Mouse (Mus musculus): Measurements from ENCODE around the gene Shf.
"Not testable (repeated sequence)": the region's sequence is repeated elsewhere in the genome, so short reads cannot be mapped to it uniquely, and the experiment has no call there.

The Shf gene

DNA sequence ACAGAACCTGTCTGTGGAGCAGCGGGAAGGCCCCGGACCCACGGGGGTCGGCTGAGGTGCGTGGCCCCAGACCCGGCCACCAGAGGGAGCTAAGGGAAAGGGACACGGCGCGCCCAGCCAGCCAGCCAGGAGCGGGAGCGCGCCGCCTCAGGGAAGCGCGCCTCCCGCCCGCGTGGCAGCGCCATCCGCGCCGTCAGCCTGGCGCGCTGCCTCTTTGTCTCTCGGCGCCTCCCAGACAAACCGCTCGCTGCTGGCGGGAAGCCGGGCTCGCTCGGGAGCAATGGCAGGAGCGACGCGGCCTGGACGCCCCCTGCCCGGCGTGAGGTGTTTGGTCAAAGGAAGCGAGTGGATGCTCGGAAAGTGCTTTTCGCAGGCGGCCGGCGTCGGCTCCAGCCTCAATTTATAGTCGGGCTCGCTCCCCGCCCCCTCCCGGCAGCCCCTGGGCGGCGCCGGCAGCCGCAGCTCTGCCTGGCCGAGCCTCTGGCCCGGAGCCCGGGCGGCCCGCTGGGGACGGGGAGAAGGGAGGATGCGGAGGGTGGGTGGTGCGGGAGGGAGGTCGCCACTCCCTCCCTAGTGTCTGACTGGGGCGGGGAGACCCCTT, 20.3 kb downstream of the Shf start:
- DNase-seq (ENCODE audit: low read depth, low spot score) = peak; percentile 72

DNA sequence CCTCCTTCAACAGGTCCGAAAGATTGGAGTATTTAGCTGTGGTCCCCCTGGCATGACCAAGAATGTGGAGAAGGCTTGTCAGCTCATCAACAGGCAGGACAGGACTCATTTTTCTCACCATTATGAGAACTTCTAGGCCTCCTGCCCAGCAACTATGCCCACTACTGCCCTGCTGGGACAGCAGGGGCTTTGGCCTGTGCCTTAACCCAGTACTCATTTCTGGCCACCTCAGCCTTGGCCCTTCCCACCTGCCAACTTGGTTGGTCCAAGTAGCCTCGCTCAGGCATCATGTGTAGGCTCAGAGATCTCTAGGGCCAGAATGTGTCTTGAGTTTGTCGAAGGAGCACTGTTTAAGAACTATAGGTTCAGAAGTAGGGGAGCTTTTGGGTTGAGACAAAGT, 21.7 kb downstream of the Shf start:
- no peak for DNase-seq (ENCODE audit: low read depth, low spot score)

DNA sequence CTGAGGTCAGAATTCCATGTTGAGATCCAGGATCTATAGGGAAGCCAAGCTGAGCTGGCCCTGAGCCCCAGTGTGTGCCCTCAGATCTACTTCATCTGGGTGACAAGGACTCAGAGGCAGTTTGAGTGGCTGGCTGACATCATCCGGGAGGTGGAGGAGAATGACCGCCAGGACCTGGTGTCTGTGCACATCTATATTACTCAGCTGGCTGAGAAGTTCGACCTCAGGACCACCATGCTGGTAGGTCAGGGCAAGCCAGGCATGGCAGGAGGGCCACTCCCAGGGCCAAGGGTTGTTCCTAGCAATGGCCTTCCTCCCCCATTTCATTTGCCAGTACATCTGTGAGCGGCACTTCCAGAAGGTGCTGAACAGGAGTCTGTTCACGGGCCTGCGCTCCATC, 22.8 kb downstream of the Shf start:
- DNase-seq (ENCODE audit: low read depth, low spot score) = not testable (repeated sequence)

DNA sequence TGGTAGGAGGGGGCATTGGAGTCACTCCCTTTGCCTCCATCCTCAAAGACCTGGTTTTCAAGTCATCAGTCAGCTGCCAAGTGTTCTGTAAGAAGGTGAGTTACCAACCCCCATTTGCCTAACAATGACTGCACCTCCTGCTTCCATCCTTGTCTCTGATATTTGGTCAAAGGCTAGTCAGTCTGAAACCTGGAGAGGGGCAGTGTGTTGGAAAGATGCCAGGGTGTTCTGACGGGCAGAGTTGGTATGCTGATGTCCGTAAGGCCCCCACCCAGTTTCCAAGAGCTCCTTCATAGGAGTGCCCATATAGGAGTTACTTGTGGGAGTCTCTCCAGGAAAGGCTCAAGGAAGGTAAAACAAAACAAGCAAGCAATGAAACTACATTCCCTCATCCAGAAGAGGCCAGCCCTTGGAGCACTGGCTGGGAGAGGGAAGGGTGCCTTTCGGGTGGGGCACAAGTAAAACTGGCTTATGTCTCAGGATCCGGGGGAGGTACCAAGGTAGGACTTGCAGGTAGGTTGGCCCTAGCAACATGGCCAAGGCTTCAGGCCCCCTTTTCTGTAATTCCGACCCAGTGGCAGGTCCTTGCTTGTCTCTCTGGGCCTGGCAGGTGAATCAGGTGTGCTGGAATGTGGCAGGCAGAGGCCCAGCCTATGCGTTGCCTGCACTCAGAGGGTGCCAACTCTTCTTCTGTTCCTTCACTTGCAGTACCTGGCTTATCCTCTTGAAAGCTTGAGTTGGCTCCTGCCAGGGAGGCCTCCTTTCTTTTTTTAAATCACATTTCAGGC, 23.7 kb downstream of the Shf start:
- no peak for DNase-seq (ENCODE audit: low read depth, low spot score)

DNA sequence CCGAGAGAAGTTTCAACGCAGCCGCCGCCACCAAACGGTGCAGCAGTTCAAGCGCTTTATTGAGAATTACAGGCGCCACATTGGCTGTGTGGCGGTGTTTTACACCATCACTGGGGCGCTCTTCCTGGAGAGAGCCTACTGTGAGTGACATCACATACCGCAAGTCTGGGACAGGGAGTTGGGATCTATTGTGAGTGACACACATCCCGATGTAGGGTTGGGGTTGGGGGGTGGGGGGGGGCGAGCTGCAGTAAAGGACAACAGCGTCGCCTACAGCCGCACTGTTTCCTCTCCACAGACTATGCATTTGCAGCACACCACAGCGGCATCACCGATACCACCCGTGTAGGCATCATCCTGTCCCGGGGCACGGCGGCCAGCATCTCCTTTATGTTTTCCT, 31.7 kb downstream of the Shf start:
- DNase-seq (ENCODE audit: low read depth, low spot score) = peak; percentile 27

GRCm38 (mm10) chr2:122334170-122334569, 34.8 kb downstream of the Shf start:
- peak; percentile 95 for DNase-seq (ENCODE audit: low read depth, low spot score)

DNA sequence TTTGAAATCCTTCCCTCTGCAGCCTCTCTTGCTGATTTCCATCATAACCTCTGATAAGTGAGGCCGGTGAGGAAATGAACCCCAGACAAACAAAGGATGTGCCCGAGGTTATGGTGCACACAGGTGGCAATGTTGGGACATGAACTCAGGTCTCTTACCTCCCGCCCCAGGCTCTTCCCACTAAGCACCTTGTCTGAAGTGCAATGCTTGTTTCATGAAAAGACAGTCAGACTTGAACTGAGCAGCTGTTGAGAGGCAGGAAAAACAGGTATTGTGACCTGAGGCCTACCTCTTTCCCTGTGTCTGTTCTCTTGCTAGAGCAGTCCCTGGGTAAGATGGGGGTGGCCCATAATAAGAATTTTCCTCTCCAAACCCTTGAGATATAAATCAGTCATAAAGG, 36.7 kb downstream of the Shf start:
- DNase-seq (ENCODE audit: low read depth, low spot score) = no peak

DNA sequence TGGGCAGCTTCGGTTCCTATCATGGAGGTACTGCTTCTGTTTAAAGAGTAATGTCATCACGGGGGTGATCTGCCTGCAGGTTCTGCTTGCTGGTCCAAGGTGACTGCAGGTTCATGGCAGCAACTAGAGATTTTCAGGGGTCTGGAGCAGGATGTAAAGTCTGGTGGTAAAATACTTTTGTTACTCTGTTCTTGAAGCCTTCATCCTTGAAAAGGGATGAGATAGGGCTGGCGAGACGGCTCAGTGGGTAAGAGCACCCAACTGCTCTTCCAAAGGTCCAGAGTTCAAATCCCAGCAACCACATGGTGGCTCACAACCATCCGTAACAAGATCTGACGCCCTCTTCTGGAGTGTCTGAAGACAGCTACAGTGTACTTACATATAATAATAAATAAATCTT, 38.6 kb downstream of the Shf start:
- DNase-seq (ENCODE audit: low read depth, low spot score) = not testable (repeated sequence)

GRCm38 (mm10) chr2:122327986-122328385, 41.0 kb downstream of the Shf start:
- no peak for DNase-seq (ENCODE audit: low read depth, low spot score)

DNA sequence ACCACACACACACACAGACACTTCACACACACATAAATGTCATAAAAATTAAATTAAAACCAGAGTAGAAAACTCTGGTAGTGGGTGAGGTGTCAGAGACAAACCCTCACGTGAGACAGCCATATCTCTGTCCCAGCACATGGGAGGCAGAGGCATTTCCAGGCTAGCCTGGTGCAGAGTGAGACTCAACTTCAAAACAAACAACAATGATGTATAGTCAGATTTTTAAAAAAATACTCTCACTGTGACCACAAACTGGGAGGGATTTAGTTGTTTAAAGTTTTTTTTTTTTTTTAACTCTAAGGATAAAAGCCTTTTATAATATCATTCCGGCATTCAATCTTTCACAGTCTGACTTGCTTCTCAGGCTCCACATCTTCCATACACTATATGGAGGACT, 43.6 kb downstream of the Shf start:
- DNase-seq (ENCODE audit: low read depth, low spot score) = no peak

GRCm38 (mm10) chr2:122324586-122324985, 44.4 kb downstream of the Shf start:
- no peak for DNase-seq (ENCODE audit: low read depth, low spot score)

DNA sequence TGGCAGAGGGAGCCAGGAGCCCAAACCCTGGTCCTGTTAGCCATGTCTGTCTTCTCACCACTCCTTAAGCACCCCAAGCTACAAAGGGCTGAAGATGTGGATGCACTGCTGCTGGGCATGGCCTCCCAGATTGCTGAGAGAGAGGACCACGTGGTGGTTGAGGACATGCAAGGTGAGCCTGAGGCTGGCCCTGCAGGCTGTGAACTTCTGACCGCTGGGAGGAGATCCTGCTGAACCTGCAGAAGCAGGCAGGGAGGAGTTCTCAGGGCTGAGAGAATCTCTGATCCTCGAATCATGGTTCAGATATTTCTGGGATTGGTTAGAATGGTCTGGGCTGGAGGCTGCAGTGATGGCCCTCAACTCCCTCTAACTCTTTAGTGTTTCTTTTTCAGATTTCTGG, 45.0 kb downstream of the Shf start:
- DNase-seq (ENCODE audit: low read depth, low spot score) = no peak

DNA sequence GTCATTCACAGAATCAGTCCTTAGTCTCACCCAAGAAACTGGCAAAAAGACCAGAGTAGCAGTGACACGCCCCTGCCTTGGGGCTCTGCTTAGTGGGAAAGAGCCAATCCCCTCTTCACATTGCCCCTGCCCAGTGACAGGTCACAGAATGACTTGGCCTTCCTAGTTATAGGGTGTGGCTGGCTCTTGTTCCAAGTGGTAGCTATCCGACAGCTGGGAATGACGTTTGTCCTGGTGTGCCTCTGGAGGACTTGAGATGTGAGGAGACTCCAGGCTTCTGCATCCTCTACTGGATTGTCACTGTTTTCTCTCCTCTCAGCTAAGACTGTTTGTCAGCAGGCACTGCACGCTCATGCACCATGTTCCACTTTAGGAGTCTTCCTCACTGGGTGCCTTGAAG, 51.6 kb downstream of the Shf start:
- no peak for DNase-seq (ENCODE audit: low read depth, low spot score)

- DNase-seq (ENCODE audit: low read depth, low spot score) = no peak
Measured at GRCm38 (mm10) chr2:122315372-122315771, 53.6 kb downstream of the Shf start, which contains the start of gene Duox1. TSS of gene Duox1 (plus strand) at chr2:122315672.

- DNase-seq (ENCODE audit: low read depth, low spot score) = no peak
Measured at GRCm38 (mm10) chr2:122313536-122313935, 55.4 kb downstream of the Shf start, which contains the start of gene Duoxa1. TSS of gene Duoxa1 (minus strand) at chr2:122313730.

GRCm38 (mm10) chr2:122312722-122313417, 56.1 kb downstream of the Shf start:
- peak; percentile 87 for DNase-seq (ENCODE audit: low read depth, low spot score)

DNA sequence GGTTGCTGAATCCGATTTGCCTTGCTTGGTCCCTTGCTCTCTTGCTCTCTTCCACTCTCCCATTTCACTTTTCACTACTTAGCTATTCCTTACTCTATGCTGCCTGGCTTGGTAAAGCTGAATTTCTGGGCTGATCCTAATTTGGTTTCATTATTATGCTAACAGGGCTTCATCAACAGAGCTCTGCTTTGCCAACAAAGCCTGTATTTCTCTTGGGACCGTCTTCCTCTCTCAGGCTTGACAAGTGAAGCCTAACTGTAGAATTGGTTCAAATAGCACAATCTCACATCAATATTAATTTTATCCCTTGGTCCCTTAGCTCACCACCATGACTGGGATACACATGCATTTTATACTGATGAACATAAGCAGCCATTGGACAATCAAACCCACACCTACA, 57.4 kb downstream of the Shf start:
- no peak for DNase-seq (ENCODE audit: low read depth, low spot score)

DNA sequence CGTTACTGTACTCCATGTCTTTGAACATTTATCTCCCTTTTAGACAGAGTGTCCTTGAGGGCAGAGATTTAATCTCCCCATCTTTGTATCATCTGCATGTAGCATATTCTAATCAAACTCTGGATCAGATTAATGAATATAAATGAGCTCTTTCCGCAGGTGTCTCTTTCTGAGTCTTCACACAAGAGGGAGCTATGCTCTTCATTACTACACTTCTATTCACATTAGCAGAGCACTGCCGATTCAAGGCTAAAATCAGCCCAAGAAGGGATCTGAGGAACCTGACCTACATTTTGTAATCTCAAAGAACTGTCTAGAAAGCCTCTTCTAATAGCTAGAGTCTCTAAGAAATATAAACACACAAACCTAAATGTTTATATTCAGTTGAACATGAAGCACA, 59.3 kb downstream of the Shf start:
- DNase-seq (ENCODE audit: low read depth, low spot score) = no peak

DNA sequence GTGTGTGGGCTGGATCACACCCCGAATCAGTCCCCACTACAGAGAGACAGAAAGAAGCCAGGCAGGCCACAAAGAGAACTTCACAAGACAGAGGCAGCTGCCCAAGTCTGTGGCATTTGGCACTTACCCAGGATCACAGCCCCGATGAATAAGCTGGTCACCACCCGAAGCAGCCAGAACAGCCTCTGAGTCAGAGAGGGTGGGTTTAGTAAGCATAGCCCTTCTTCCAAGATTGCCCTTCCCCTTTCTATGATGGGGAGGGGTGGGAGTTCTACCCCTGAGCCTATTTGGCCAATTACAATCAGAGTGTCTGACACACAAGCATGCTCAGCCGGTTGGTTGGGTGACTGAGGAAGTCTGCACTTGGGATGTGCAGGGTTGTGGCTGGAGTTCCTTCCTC, 62.8 kb downstream of the Shf start:
- no peak for DNase-seq (ENCODE audit: low read depth, low spot score)

DNA sequence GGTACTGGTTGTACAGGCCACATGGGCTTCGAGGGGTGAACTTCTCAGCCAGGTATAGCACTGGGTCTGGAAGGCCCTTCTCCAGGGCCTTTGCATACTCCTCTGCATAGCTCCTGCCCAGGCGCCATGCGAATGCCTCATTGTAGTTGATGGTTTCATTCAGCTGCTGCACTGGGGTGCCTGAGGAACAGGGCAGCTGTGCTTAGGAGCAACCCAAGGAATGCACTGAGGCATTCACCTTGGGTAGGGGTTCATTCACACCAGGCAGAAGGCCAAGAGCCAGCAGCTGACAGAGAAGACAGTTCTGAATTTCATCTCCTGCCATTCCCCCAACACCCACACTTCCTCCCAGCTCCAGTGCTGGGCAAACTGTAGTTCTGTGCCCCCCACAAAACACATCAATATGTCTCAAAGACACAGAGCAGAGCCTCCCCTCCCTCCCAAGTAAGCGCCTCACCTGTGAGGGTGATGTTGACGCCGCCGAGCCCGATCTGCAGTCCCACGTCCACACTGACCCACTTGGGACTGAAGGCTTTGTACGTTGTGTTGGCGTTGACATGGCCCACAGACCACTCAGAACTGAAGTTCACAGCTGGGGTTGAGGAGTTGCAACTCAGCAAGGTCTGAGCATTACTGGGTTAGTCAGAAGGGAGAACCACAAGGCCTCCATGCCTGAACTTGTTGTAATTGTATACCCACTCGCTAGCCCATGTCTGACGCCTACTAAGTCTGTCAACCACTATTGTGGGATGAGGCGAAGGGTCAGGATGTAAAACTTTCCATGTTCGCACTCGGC, 63.7 kb downstream of the Shf start:
- no peak for DNase-seq (ENCODE audit: low read depth, low spot score)

- DNase-seq (ENCODE audit: low read depth, low spot score) = no peak
Measured at GRCm38 (mm10) chr2:122304544-122304943, 64.4 kb downstream of the Shf start.
